Mouse (Mus musculus) heart, embryonic 12.5 days (tissue): ENCODE results near the gene Vsig4. TPM values are rescaled to one million over a fixed set of nuclear protein-coding genes. Genes with fewer than 3 reads are reported as not detected.
"Not testable (repeated sequence)": the region's sequence is repeated elsewhere in the genome, so short reads cannot be mapped to it uniquely, and the experiment has no call there.

Source experiments
- ATAC-seq: fragments of 200-750 bp; cut with Nextera tagmentation; 2 replicates; pipeline ENCODE4 v1.8.0; 2017; ENCODE audit warnings: moderate TSS enrichment, moderate library complexity; ENCODE audit not compliant: insufficient number of reproducible peaks, low FRiP score
- H3K27ac ChIP-seq: fragments of 300-500 bp; sonication (generic); 2 replicates; pipeline ENCODE4 v1.5.1; 2016; ENCODE audit warnings: mild to moderate bottlenecking, moderate library complexity; ENCODE audit not compliant: poor library complexity, severe bottlenecking
- H3K27me3 ChIP-seq: fragments of 300-500 bp; sonication (generic); replicated peaks from 2 replicates; pipeline ENCODE4 v1.6.1; 2016; ENCODE audit warnings: mild to moderate bottlenecking, moderate library complexity
- H3K36me3 ChIP-seq: fragments of 300-500 bp; sonication (generic); 2 replicates; pipeline ENCODE4 v1.6.1; 2016; ENCODE audit warnings: mild to moderate bottlenecking, moderate library complexity
- H3K4me1 ChIP-seq: fragments of 300-500 bp; sonication (generic); replicated peaks from 2 replicates; pipeline ENCODE4 v1.6.1; 2016; ENCODE audit warnings: mild to moderate bottlenecking
- H3K4me2 ChIP-seq: fragments of 300-500 bp; sonication (generic); 2 replicates; pipeline ENCODE4 v1.6.1; 2016; ENCODE audit warnings: mild to moderate bottlenecking, moderate library complexity
- H3K4me3 ChIP-seq: fragments of 300-500 bp; sonication (generic); 2 replicates; pipeline ENCODE4 v1.5.1; 2016; ENCODE audit warnings: mild to moderate bottlenecking
- H3K9ac ChIP-seq: fragments of 300-500 bp; sonication (generic); 2 replicates; pipeline ENCODE4 v1.6.1; 2016; ENCODE audit warnings: mild to moderate bottlenecking, moderate library complexity
- H3K9me3 ChIP-seq: fragments of 300-500 bp; sonication (generic); replicated peaks from 2 replicates; pipeline ENCODE4 v1.6.1; 2016; ENCODE audit warnings: mild to moderate bottlenecking, moderate library complexity
- WGBS: fragments of 180-500 bp; shearing (Covaris S2); methylation state at CpG from one replicate; pipeline ENCODE4 v1.1.7; 2016; 5-methylcytosine and 5-hydroxymethylcytosine counted together
- microRNA counts: library from miRNA; unstranded; fragments of <30 nt; microRNA quantifications from one replicate; lab custom pipeline; 2017
- microRNA-seq: library from miRNA; unstranded; fragments of <30 nt; microRNA quantifications from one replicate; pipeline ENCODE4, GENCODE M21; 2017
- polyA plus RNA-seq: library from polyadenylated mRNA; unstranded; fragments of >200 nt; fragmentation: Nextera tagmentation; extraction: Ambion mirVana; gene quantifications from 2 replicates; pipeline ENCODE4 v1.2.1, GENCODE M21; 2016

Gene Vsig4
- polyA plus RNA-seq, 1 experiment from 2014 or later, result not detected

DNA sequence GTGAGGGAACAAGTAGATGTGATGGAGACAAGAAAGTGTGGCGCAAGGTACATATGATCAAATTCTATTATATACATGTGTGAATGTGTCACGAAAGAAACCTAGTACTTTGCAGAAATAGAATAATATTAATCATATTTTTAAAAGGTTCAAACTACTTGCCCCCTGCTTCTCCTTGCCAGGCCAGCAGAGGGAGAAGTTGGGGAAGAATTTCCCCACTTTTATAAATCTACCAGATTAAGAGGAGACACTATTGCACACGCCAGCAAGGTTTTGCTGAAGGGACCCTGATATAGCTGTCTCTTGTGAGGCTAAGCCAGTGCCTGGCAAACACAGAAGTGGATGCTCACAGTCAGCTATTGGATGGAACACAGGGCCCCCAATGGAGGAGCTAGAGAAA lies 88.1 kb downstream of the Vsig4 start:
- not testable (repeated sequence) for H3K9ac ChIP-seq, H3K9me3 ChIP-seq, H3K27ac ChIP-seq, H3K27me3 ChIP-seq, ATAC-seq, H3K4me1 ChIP-seq, H3K36me3 ChIP-seq, H3K4me3 ChIP-seq, H3K4me2 ChIP-seq
- WGBS, result 76% methylated on average over 3 of the region's 3 CpGs

MicroRNAs within 50 kb of the gene (microRNA counts, 519-probe panel; counts per million panel counts)
- 4,340 counts per million, percentile 41 among the panel's probes with 10 or more counts for microRNA mmu-miR-223 (lab: Ali Mortazavi, UCI)

Small RNAs within 50 kb of the gene (microRNA-seq; reads per million reads assigned to microRNA genes)
- gene Mir223, result 193 reads per million, percentile 61 among the genes with 10 or more reads in this experiment

Other genes with a start within 250 kb of the Vsig4 start
- gene Msn, start 197.4 kb downstream of the Vsig4 start, polyA plus RNA-seq, result 222 and 235 TPM in 2 replicates
- gene Heph, start 161.9 kb upstream of the Vsig4 start, polyA plus RNA-seq, result 15.5 and 17.2 TPM in 2 replicates
- gene Hsf3, start 162.9 kb upstream of the Vsig4 start, polyA plus RNA-seq, result 0.13 TPM in 1 of 2 replicates, not detected in the other